Mouse (Mus musculus) myocyte (in vitro differentiated cells): ENCODE results near the gene Rsph14.

Source experiments
- CEBPB ChIP-seq: IDR thresholded peaks from 2 replicates; pipeline ENCODE4 v1.6.1; 2011; ENCODE audit warnings: mild to moderate bottlenecking, moderate library complexity; ENCODE audit not compliant: poor library complexity, insufficient read depth, severe bottlenecking
- MAX ChIP-seq: IDR thresholded peaks from one replicate; pipeline ENCODE4 v1.6.1; 2011; ENCODE audit warnings: low read depth, mild to moderate bottlenecking, control low read depth
- POLR2A ChIP-seq: IDR thresholded peaks from one replicate; pipeline ENCODE4 v1.6.1; 2011; ENCODE audit warnings: low read depth, mild to moderate bottlenecking, control low read depth, moderate library complexity; ENCODE audit not compliant: insufficient read length
- POLR2AphosphoS2 ChIP-seq: IDR thresholded peaks from one replicate; pipeline ENCODE4 v1.6.1; 2011; ENCODE audit warnings: low read depth, control low read depth; ENCODE audit not compliant: insufficient read length
- SRF ChIP-seq: IDR thresholded peaks from one replicate; pipeline ENCODE4 v1.6.1; 2011; ENCODE audit warnings: low read depth; ENCODE audit not compliant: control insufficient read depth, insufficient read length
- TCF3 ChIP-seq: IDR thresholded peaks from one replicate; pipeline ENCODE4 v1.6.1; 2011; ENCODE audit warnings: low read depth, control low read depth; ENCODE audit not compliant: insufficient read length

- TF ChIP-seq POLR2AphosphoS2 (no peak), POLR2A (no peak), CEBPB (no peak), SRF (no peak), TCF3 (no peak), MAX (no peak)
Measured at GRCm38 (mm10) chr10:74952830-74953443, 79.4 kb downstream of the Rsph14 start.
